Mouse (Mus musculus) stomach, postnatal 0 days (tissue): ENCODE measurements at regions not wholly inside any gene's neighbourhood (a gene's known extent, or its start where the extent isn't known, plus 50 kb on each side); places are given as distances from the start of the nearest gene placed in this dataset.

ENCODE experiments used
- ATAC-seq: fragments of 200-750 bp; cut with Nextera tagmentation; 2 replicates; pipeline ENCODE4 v1.8.0; 2017; ENCODE audit not compliant: low FRiP score, low TSS enrichment
- DNase-seq: peaks from one replicate; pipeline ENCODE4 v3.0.0-alpha.2; 2016; ENCODE audit warnings: low spot score
- H3K27ac ChIP-seq: fragments of 300-500 bp; sonication (generic); replicated peaks from 2 replicates; pipeline ENCODE4 v1.5.1; 2014; ENCODE audit warnings: mild to moderate bottlenecking, control low read depth
- H3K27me3 ChIP-seq: fragments of 300-500 bp; sonication (generic); 2 replicates; pipeline ENCODE4 v1.6.1; 2014; ENCODE audit warnings: low read length; ENCODE audit not compliant: control insufficient read depth, insufficient read depth
- H3K36me3 ChIP-seq: fragments of 300-500 bp; sonication (generic); 2 replicates; pipeline ENCODE4 v1.6.1; 2014; ENCODE audit warnings: low read length, mixed read lengths; ENCODE audit not compliant: control insufficient read depth, insufficient read depth
- H3K4me1 ChIP-seq: fragments of 300-500 bp; sonication (generic); replicated peaks from 2 replicates; pipeline ENCODE4 v1.6.1; 2014; ENCODE audit warnings: antibody characterized with exemption; ENCODE audit not compliant: control insufficient read depth, insufficient read depth
- H3K4me2 ChIP-seq: fragments of 300-500 bp; sonication (generic); replicated peaks from 2 replicates; pipeline ENCODE4 v1.6.1; 2014; ENCODE audit warnings: low read depth, mild to moderate bottlenecking, control low read depth, moderate library complexity
- H3K4me3 ChIP-seq: fragments of 300-500 bp; sonication (generic); 2 replicates; pipeline ENCODE4 v1.5.1; 2014; ENCODE audit warnings: low read depth, low read length, control low read depth
- H3K9ac ChIP-seq: fragments of 300-500 bp; sonication (generic); 2 replicates; pipeline ENCODE4 v1.6.1; 2014; ENCODE audit warnings: mild to moderate bottlenecking, low read length, control low read depth, mixed read lengths
- H3K9me3 ChIP-seq: fragments of 300-500 bp; sonication (generic); 2 replicates; pipeline ENCODE4 v1.6.1; 2016; ENCODE audit warnings: low read length; ENCODE audit not compliant: control insufficient read depth
- CTCF ChIP-seq: IDR thresholded peaks from 2 replicates; pipeline ENCODE4 v1.5.1; 2016; ENCODE audit warnings: antibody characterized with exemption, low read depth, mild to moderate bottlenecking, moderate library complexity
- EP300 ChIP-seq: optimal IDR thresholded peaks from 2 replicates; pipeline ENCODE3; 2016; ENCODE audit warnings: antibody characterized with exemption
- WGBS: fragments of 180-500 bp; shearing (Covaris S2); extraction: QIAGEN DNeasy Blood & Tissue Kit; methylation state at CpG from one replicate; pipeline ENCODE4 v1.1.7; 2014; 5-methylcytosine and 5-hydroxymethylcytosine counted together

- WGBS, result 92% methylated on average over 2 of the region's 2 CpGs
- H3K4me2 ChIP-seq, result no peak overlapping the region
- ATAC-seq, result no peak
- no peak for DNase-seq
- no peak overlapping the region for H3K4me3 ChIP-seq
- H3K27ac ChIP-seq, result no peak overlapping the region
- H3K36me3 ChIP-seq, result no peaks in the 10 kb centered on the region
- H3K4me1 ChIP-seq, result no peaks in the 10 kb centered on the region
- no peaks in the 10 kb centered on the region for H3K9me3 ChIP-seq
- TF ChIP-seq EP300 (no peak), CTCF (no peak)
- H3K27me3 ChIP-seq, result no peaks in the 10 kb centered on the region
- no peak overlapping the region for H3K9ac ChIP-seq
These were observed 91.7 kb upstream of the Syt6 start for GRCm38 (mm10) chr3:103483316-103483715.

- DNase-seq (no peak), ATAC-seq (no peak)
- Histone ChIP-seq H3K9me3 (no peaks in the 10 kb centered on the region), H3K4me1 (no peaks in the 10 kb centered on the region), H3K36me3 (no peaks in the 10 kb centered on the region), H3K4me2 (no peak overlapping the region), H3K4me3 (no peak overlapping the region), H3K27me3 (no peaks in the 10 kb centered on the region), H3K27ac (no peak overlapping the region), H3K9ac (no peak overlapping the region)
- 67% methylated on average over 3 of the region's 3 CpGs for WGBS
- TF ChIP-seq EP300 (no peak), CTCF (no peak)
These were observed 91.3 kb upstream of the Syt6 start for GRCm38 (mm10) chr3:103483762-103484161.

GRCm38 (mm10) chr3:103489786-103490185 is 85.2 kb upstream of the Syt6 start:
- 74% methylated on average over 4 of the region's 4 CpGs for WGBS
- DNase-seq (no peak), ATAC-seq (no peak)
- Histone ChIP-seq H3K4me1 (no peaks in the 10 kb centered on the region), H3K4me3 (no peak overlapping the region), H3K36me3 (no peaks in the 10 kb centered on the region), H3K9ac (no peak overlapping the region), H3K4me2 (no peak overlapping the region), H3K9me3 (no peaks in the 10 kb centered on the region), H3K27me3 (no peaks in the 10 kb centered on the region), H3K27ac (no peak overlapping the region)
- TF ChIP-seq EP300 (no peak), CTCF (no peak)

GRCm38 (mm10) chr3:103490966-103491365 is 84.1 kb upstream of the Syt6 start:
- TF ChIP-seq CTCF (no peak), EP300 (no peak)
- no peak overlapping the region for H3K9ac ChIP-seq
- no peak overlapping the region for H3K27ac ChIP-seq
- no peak overlapping the region for H3K4me3 ChIP-seq
- ATAC-seq (no peak), DNase-seq (no peak)
- no peaks in the 10 kb centered on the region for H3K27me3 ChIP-seq
- H3K36me3 ChIP-seq, result no peaks in the 10 kb centered on the region
- no peak overlapping the region for H3K4me2 ChIP-seq
- 43% methylated on average over 4 of the region's 4 CpGs for WGBS
- no peaks in the 10 kb centered on the region for H3K4me1 ChIP-seq
- H3K9me3 ChIP-seq, result no peaks in the 10 kb centered on the region

- Histone ChIP-seq H3K9me3 (no peaks in the 10 kb centered on the region), H3K4me3 (no peak overlapping the region), H3K27me3 (no peaks in the 10 kb centered on the region), H3K4me1 (no peaks in the 10 kb centered on the region), H3K36me3 (no peaks in the 10 kb centered on the region), H3K27ac (no peak overlapping the region), H3K9ac (no peak overlapping the region), H3K4me2 (no peak overlapping the region)
- DNase-seq, result no peak
- ATAC-seq, result no peak
- 91% methylated on average over 3 of the region's 3 CpGs for WGBS
- TF ChIP-seq EP300, result no peak
- TF ChIP-seq CTCF, result 0 out of 2 replicates have a peak, but pooled peaks have one; percentile 14
These were observed 82.8 kb upstream of the Syt6 start for GRCm38 (mm10) chr3:103492211-103492610.

- 83% methylated on average over 1 of the region's 1 CpGs for WGBS
- Histone ChIP-seq H3K4me1 (no peaks in the 10 kb centered on the region), H3K9me3 (no peaks in the 10 kb centered on the region), H3K27me3 (no peaks in the 10 kb centered on the region), H3K4me2 (no peak overlapping the region), H3K4me3 (no peak overlapping the region), H3K36me3 (no peaks in the 10 kb centered on the region), H3K9ac (no peak overlapping the region), H3K27ac (peak overlapping the region; percentile 63; the same call in 1 of the 2 replicates)
- peak; percentile 63; the same call in 1 of the 2 replicates for ATAC-seq
- TF ChIP-seq EP300, result no peak
- TF ChIP-seq CTCF, result no peak
- DNase-seq, result no peak
These were observed 81.4 kb upstream of the Syt6 start for GRCm38 (mm10) chr3:103493623-103494022.
